Mouse (Mus musculus): Measurements from ENCODE around the gene Kpna3.
"Not testable (repeated sequence)": the region's sequence is repeated elsewhere in the genome, so short reads cannot be mapped to it uniquely, and the experiment has no call there.

Gene Kpna3

DNA sequence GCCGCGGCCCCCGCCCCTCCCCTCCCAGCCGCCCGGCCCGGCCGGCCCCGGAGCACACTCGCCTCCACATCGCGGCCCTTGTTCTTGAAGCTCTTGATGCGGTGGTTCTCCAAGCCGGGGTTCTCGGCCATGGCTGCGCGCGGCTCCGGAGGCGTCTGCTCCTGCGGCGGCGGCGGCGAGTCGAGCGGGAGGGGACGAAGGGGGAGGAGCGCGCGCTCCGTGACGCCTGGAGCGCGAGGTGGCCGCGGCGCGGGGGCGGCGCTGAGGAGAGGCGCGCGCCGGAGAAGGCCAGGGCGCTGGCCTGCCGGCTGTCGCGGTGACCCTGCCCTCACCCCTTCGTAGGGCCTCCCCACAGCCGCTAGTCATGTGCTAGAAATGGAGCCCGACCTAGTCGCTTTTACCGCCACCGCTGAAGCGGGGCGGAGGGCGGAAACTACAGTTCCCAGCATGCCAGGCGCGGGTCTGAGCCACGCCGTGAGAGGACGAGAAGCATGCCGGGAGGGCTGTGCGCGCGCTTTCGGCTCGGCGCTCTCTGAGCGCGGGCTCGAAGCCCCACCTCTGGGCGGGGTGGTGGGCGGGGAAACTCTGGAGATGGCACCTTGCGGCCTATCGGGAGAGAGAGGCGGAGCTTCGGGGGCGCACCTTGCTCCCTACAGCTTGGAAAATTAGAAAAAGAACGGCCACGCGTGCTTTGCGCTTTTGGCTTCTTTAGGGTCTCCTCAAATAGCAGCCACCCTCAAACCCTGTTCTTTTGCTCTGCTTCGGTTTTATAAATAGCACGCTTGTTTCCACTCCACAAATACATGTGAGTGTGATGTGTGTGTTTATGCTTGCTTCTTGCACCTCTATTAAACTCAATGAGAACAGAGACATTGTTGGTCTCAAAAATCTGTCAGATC lies at the start of gene Kpna3:
TSS of gene Kpna3 (minus strand) at position 214 of the 899 bp plus-strand sequence.
- DNase-seq (ENCODE audit: extremely low spot score, low spot score) = peak; percentile 97

DNA sequence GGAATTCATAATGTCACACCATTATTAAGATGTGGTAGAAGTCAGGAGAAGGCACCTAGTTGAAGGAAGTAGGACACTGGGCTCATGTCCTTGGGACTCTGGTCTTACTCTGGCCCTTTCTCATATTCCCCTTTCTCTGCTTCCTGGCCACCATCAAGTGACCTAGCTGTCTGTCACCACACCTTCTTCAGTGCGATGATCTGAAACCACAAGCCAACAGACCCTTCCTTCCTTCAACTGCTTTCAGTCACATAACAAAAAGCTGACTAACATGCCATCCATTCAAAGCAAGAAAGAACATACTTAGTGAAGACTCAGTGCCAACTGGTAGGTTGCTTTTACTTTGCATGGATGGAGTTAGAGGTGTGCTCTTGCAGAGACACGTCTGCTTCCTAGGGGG lies 20.7 kb upstream of the Kpna3 start:
- DNase-seq (ENCODE audit: extremely low spot score, low spot score) = no peak

- DNase-seq (ENCODE audit: extremely low spot score, low spot score) = no peak
These were observed 17.8 kb upstream of the Kpna3 start for GRCm38 (mm10) chr14:61457468-61457867.

DNA sequence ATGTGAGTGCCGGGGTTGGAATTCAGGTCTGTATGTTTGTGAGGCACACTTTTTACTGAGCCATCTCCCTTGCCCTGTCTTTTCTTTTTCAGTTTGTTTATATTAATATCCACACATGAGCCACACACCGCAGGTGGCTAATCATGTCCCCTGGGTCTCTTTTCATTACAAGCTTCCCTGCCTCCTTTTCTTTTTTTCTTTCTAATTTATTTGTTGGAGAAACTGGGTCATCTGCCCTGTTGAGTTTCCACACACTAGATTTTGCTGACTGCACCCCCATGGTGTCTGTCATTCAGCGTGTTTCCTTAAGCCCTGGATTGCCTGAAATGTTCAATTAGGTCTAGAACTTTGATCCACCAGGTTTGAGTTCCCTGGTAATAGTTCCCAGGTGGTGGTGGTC lies 15.9 kb upstream of the Kpna3 start:
- DNase-seq (ENCODE audit: extremely low spot score, low spot score) = no peak

GRCm38 (mm10) chr14:61453032-61453431 lies 13.4 kb upstream of the Kpna3 start:
- DNase-seq (ENCODE audit: extremely low spot score, low spot score) = no peak

DNA sequence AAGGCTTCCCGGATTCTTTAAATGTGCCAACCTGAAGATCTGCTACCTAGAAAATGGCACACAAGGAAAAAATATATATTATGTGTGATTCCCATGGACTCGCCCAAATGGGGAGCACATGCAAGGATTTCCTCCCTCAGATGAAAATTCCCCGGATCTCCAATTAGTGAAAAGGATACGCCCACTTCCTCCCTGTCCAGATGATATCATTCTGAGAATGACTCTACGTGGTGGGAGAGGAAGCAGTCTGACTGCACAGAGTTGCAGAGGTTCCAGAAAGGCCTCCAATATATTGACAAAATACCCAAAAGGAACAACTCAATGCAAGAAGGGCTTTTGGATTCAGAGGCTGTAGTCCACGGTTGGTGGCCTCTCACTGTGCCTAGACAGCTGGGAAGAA lies 12.8 kb upstream of the Kpna3 start:
- no peak for DNase-seq (ENCODE audit: extremely low spot score, low spot score)

DNA sequence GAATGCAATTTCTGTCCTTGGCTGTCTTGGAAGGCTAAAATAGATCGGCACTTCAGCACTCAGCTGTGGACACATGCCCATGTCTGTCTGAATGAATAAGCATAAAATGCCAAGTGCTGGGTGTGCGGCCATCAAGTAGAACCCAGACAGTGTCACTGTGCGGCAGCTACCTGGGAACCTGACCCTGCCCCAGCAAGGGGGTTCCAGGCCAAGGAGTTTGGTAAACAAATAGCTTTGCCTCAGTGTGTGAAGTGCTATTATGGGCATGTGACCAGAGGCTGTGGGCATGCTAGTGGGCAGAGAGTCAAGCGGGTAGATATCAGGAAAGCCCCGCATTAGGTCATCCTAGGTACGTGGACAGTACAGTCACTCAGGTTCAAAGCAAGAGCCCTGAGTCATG lies 8.1 kb upstream of the Kpna3 start:
- DNase-seq (ENCODE audit: extremely low spot score, low spot score) = no peak

- no peak for DNase-seq (ENCODE audit: extremely low spot score, low spot score)
These were observed 473 bp downstream of the Kpna3 start for GRCm38 (mm10) chr14:61439141-61439660.

DNA sequence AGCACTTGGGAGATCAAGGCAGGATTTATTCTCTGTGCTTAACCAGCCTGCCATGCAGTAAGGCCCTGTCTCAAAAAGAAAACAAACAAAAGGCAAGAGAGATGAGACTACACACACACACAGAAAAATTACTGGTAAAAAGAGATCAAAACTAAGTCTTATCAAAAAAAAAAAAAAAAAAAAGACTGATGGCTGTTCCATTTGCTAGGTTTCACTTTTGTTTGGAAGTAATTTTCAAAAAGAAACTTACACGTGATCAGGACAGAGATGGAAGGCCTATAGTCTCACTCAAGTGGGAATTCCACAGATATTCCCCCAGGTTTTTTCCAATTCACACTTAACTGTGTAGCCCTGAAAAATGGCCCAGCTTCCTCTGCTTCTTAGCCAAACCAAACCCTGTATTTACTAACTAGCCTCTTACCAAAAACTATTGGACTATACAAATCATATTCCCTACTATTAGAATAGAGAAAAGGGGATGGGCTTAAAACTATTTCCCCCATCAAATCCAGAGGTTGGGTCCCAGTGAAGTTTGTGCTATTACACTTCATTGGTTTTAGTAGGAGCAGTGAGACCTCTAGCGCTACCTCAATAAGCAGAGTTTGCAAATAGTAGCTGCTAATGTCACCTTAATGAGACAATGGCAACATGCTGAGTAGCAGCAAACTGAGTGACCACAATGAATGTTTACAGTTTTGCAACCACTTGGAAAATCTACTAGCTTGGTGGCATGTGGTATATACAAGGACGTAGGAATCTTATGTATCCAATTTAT lies 1.3 kb downstream of the Kpna3 start:
- DNase-seq (ENCODE audit: extremely low spot score, low spot score) = no peak

DNA sequence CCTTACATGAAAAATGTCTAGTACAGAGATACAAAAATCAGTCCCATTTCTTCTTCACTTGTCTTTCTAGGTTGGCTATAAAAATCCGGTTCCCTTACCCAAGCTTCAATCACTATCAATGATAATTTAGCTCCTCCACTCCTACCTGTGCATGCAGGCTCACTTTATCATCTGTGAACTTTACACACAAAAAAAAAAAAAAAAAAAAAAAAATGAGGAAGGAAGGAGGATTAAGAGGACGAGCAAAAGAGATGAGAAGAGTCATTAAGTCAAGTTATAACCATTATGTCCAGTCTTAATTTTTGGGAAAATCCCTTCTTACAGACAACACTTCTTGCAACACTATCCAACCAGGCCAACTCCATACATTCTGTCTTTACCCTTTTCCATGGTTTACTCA lies 2.8 kb downstream of the Kpna3 start:
- no peak for DNase-seq (ENCODE audit: extremely low spot score, low spot score)

DNA sequence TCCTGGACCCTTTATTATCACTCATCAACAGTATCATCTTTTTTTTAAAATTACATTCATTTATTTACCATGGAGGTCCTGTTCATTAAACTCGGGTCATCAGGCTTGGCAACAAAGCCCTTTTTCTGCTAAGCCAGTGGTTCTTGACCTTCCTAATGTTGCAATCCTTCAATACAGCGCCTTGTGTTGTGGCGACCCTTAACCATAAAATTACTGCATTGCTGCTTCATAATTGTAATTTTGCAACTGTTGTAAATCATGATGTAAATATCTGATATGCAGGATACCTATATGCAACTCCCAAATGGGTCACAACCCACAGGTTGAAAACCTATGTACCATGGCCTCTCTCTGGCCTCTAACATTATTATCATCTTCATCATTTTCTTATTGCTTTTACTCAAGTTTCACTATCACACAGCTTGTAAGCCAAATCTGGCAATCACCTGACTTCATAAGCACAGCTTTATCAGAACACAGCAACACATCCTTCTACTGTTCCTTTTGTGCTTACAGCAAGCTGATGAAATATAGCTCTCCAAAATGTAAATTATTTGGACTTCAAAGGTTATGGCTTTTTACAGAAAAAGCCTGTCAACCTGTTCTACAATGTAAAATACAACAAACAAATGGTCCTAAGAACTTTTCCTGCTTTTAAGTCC lies 11.4 kb downstream of the Kpna3 start:
- DNase-seq (ENCODE audit: extremely low spot score, low spot score) = no peak

- DNase-seq (ENCODE audit: extremely low spot score, low spot score) = not testable (repeated sequence)
These were observed 12.6 kb downstream of the Kpna3 start for GRCm38 (mm10) chr14:61427095-61427494.

- no peak for DNase-seq (ENCODE audit: extremely low spot score, low spot score)
These were observed 14.5 kb downstream of the Kpna3 start for GRCm38 (mm10) chr14:61425080-61425665.

GRCm38 (mm10) chr14:61415719-61416118 lies 24.0 kb downstream of the Kpna3 start:
- DNase-seq (ENCODE audit: extremely low spot score, low spot score) = no peak

DNA sequence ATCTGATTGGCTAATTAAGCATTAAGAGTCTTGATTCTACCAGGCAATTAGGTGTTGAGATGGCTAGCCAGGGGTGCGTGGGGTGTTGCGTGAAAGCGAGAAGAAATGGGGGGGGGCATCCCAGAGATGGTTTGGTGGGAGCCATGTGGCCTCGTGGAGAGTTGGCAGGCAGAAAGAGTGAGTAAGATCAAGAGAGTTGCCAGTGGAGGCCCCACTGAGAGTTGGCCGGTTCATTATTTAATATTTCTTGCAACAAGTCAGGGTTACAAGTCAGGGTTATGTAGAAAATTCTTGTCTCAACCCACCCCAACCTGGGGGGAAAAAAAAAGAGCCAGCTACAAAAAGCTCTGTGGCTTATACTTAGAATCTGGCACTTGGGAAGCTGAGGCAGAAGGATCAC lies 24.4 kb downstream of the Kpna3 start:
- no peak for DNase-seq (ENCODE audit: extremely low spot score, low spot score)

DNA sequence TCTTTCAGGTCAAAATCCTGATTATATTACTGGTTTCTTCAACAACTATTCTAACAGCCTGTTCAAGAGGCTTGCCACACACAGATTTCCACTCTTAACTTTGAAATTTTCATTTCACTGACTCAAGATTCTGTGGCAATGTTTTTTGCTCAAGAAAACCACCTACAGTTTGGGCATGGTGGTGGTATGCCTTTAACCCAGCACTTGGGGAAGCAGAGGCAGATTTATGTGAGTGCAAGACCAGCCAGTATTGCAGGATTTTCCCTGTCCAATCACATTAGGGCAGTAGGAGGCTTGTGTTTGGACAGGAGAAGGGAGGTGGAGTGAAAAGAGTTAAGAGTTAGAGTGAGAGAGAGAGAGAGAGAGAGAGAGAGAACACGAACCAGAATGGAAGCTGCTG lies 24.9 kb downstream of the Kpna3 start:
- DNase-seq (ENCODE audit: extremely low spot score, low spot score) = no peak

GRCm38 (mm10) chr14:61414199-61414598 lies 25.5 kb downstream of the Kpna3 start:
- no peak for DNase-seq (ENCODE audit: extremely low spot score, low spot score)

- no peak for DNase-seq (ENCODE audit: extremely low spot score, low spot score)
These were observed 26.0 kb downstream of the Kpna3 start for GRCm38 (mm10) chr14:61413686-61414085.

DNA sequence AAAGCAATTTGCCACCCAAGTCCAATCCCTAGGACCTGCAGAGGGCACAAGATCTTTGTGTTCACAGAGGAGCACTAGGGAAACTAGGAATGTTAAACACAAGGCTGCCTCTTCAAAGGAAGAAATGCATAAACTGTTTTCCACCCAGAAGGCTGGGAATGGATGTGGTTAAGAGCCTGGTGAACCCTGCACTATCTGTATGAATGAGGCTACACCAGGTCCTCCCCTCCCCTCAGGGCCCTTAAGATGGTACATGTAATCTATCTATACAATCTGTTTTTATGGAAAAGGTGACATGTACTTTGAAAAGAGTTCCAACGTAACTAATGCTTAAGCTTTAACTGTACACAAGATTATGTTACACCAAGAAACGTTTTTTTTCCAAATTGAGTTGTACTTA lies 29.7 kb downstream of the Kpna3 start:
- DNase-seq (ENCODE audit: extremely low spot score, low spot score) = no peak

GRCm38 (mm10) chr14:61407055-61407454 lies 32.6 kb downstream of the Kpna3 start:
- DNase-seq (ENCODE audit: extremely low spot score, low spot score) = no peak

DNA sequence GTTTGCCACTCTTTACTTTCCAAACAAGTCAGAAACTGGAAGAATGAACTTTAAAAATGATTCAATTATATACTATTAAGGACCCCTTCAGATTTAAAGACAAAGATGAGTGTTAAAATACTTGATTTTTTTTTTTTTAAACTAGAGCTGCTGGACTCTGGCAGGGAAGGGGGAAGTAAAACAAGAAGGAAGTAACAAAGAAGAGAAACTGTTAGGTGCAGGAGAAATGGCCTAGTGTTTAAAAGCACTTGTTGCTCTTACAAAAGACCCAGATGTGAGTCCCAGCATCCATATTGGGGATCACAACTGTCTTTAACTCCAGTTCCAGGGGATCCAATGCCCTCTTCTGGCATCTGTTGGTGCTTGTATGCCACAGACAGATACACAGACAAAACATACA lies 33.9 kb downstream of the Kpna3 start:
- DNase-seq (ENCODE audit: extremely low spot score, low spot score) = no peak
